10 mouse cellular contexts compared by ENCODE assay signal in genomic region chr3:153905251-153906135, GRCm38 (mm10). TPM values are rescaled to one million over a fixed set of nuclear protein-coding genes. Genes with fewer than 3 reads are reported as not detected.
DNase-seq lines count a peak whose midpoint lies in the region; ATAC-seq and TF ChIP-seq lines count a peak whose summit lies in the region.
"Had no signal": no experiment of that assay in that cellular context is flagged by ENCODE, and none has a peak within 500 bp of the region (broad histone marks: within the 10 kb centered on the region; RNA-seq: fewer than 3 reads in every experiment).

No protein-coding gene starts in this region.

- WGBS in hindbrain, postnatal 0 days, result 84% methylated on average over 49 of the region's 49 CpGs
- 88% methylated on average over 49 of the region's 49 CpGs for WGBS in midbrain, embryonic 13.5 days

- H3K27ac ChIP-seq in hindbrain, postnatal 0 days, result no peak overlapping the region
- H3K27ac ChIP-seq in midbrain, embryonic 13.5 days, result no peak overlapping the region
- H3K27ac ChIP-seq: embryonic facial prominence, embryonic 15.5 days; macrophage had no signal

- peaks cover 52% of the 10 kb centered on the region for H3K4me1 ChIP-seq in G1E (ENCODE audit: insufficient read depth, low read depth, low read length)
- H3K4me1 ChIP-seq in hindbrain, postnatal 0 days (ENCODE audit: insufficient read depth, low read length), result peaks cover 4% of the 10 kb centered on the region
- H3K4me1 ChIP-seq in midbrain, embryonic 13.5 days (replicated peaks), result peaks cover 29% of the 10 kb centered on the region

- peaks cover 62% of the 10 kb centered on the region for H3K36me3 ChIP-seq in G1E (replicated peaks)
- peaks cover 45% of the 10 kb centered on the region for H3K36me3 ChIP-seq in hindbrain, postnatal 0 days (ENCODE audit: insufficient read depth, low read length)
- H3K36me3 ChIP-seq in midbrain, embryonic 13.5 days, result peaks cover 68% of the 10 kb centered on the region

- no peak for TF ChIP-seq CTCF in G1E (IDR thresholded peaks at IDR 0.05; ENCODE audit: low read depth, low read length)
- no peak for TF ChIP-seq CTCF in hindbrain, postnatal 0 days (IDR thresholded peaks at IDR 0.05; ENCODE audit: low read depth)

- peak; percentile 48 for DNase-seq in embryo, embryonic 9.5 days (ENCODE audit: extremely low spot score)
- DNase-seq in embryo, embryonic 10.5 days (ENCODE audit: low spot score), result no peak
- peak; percentile 24 for DNase-seq in G1E (ENCODE audit: low spot score)
- no peak for DNase-seq in hindbrain, postnatal 0 days (ENCODE audit: low spot score)
- DNase-seq in cerebellum, adult 8-10 months, result no peak
- no peak for DNase-seq in frontal cortex, postnatal 10 days (ENCODE audit: low spot score in 2 of 2)

- H3K9me3 ChIP-seq in G1E (replicated peaks), result no peaks in the 10 kb centered on the region
- H3K9me3 ChIP-seq in hindbrain, postnatal 0 days (ENCODE audit: low read length), result no peaks in the 10 kb centered on the region
- H3K9me3 ChIP-seq in midbrain, embryonic 13.5 days, result no peaks in the 10 kb centered on the region
- H3K9me3 ChIP-seq: embryonic facial prominence, embryonic 15.5 days had no signal

- H3K9ac ChIP-seq in hindbrain, postnatal 0 days (replicated peaks; ENCODE audit: low read length), result no peak overlapping the region
- H3K9ac ChIP-seq in midbrain, embryonic 13.5 days (replicated peaks), result no peak overlapping the region
- H3K9ac ChIP-seq: embryonic facial prominence, embryonic 15.5 days had no signal

- ATAC-seq in G1E (ENCODE audit: extremely low read depth, insufficient number of reproducible peaks, low FRiP score, poor library complexity, severe bottlenecking), result no peak
- peak; percentile 43; the same call in 1 of the 2 replicates for ATAC-seq in hindbrain, postnatal 0 days
- ATAC-seq in midbrain, embryonic 13.5 days, result peak; percentile 48
- ATAC-seq in monocyte, adult 5-6 weeks (replicated peaks; ENCODE audit: insufficient number of reproducible peaks, low FRiP score, low TSS enrichment, poor library complexity, severe bottlenecking), result no peak; the same call in 1 of the 2 replicates

- no peak overlapping the region for H3K4me2 ChIP-seq in hindbrain, postnatal 0 days (ENCODE audit: low read depth, low read length)
- H3K4me2 ChIP-seq in midbrain, embryonic 13.5 days (replicated peaks), result no peak overlapping the region
- H3K4me2 ChIP-seq: embryonic facial prominence, embryonic 15.5 days had no signal

- peaks cover 4% of the 10 kb centered on the region; the same call in 1 of the 2 replicates for H3K27me3 ChIP-seq in G1E (ENCODE audit: insufficient read depth, low read length)
- H3K27me3 ChIP-seq in hindbrain, postnatal 0 days (ENCODE audit: insufficient read depth, low read length), result no peaks in the 10 kb centered on the region
- no peaks in the 10 kb centered on the region for H3K27me3 ChIP-seq in midbrain, embryonic 13.5 days
- H3K27me3 ChIP-seq: embryonic facial prominence, embryonic 15.5 days had no signal

- H3K4me3 ChIP-seq in G1E (ENCODE audit: low read depth, low read length), result peak overlapping the region; percentile 54; the same call in 1 of the 2 replicates
- no peak overlapping the region for H3K4me3 ChIP-seq in hindbrain, postnatal 0 days (ENCODE audit: low read length)
- no peak overlapping the region for H3K4me3 ChIP-seq in midbrain, embryonic 13.5 days (replicated peaks)
- H3K4me3 ChIP-seq: embryonic facial prominence, embryonic 15.5 days had no signal

RNA-seq across cellular contexts. Expression of gene Msh4, which starts 0.4 kb away (rescaled TPM):
- 0.19 and 0.45 TPM in 2 replicates for total RNA-seq in G1E (2014; fragmentation: Nextera tagmentation)
- 0.46 and 0.49 TPM in 2 replicates for total RNA-seq in G1E (2017)
- polyA plus RNA-seq in G1E (2012), result not detected in 2 replicates
- total RNA-seq in hindbrain, postnatal 0 days (2014; rRNA removed), result 0.40 and 0.68 TPM in 2 replicates
- 0.13 and 0.19 TPM in 2 replicates for polyA plus RNA-seq in hindbrain, postnatal 0 days (2015; fragmentation: Nextera tagmentation; extraction: Ambion mirVana)
- 0.13 and 0.14 TPM in 2 replicates for polyA plus RNA-seq in midbrain, embryonic 13.5 days (2015; fragmentation: Nextera tagmentation; extraction: Ambion mirVana)
- 0.19 TPM in 1 of 3 replicates, not detected in the others for total RNA-seq in monocyte, adult 5-6 weeks (2017)
- polyA plus RNA-seq: macrophage had no signal

RNA-seq across cellular contexts. Expression of gene Rabggtb, which starts 7.3 kb away (rescaled TPM):
- total RNA-seq in G1E (2014; fragmentation: Nextera tagmentation) (147 and 179 TPM in 2 replicates), G1E (2017) (227 and 242 TPM in 2 replicates)
- polyA plus RNA-seq in G1E (2012), result 26.7 and 30.3 TPM in 2 replicates
- total RNA-seq in hindbrain, postnatal 0 days (2014; rRNA removed), result 60.9 and 68.5 TPM in 2 replicates
- polyA plus RNA-seq in hindbrain, postnatal 0 days (2015; fragmentation: Nextera tagmentation; extraction: Ambion mirVana), result 62.5 and 63.3 TPM in 2 replicates
- 42.4 and 47.2 TPM in 2 replicates for polyA plus RNA-seq in midbrain, embryonic 13.5 days (2015; fragmentation: Nextera tagmentation; extraction: Ambion mirVana)
- total RNA-seq in monocyte, adult 5-6 weeks (2017), result 66.2 to 71.0 TPM (median 70.0 TPM) in 3 replicates

RNA-seq across cellular contexts. Expression of gene Acadm, which starts 38.9 kb away (rescaled TPM):
- 89.2 and 89.9 TPM in 2 replicates for total RNA-seq in G1E (2014; fragmentation: Nextera tagmentation)
- total RNA-seq in G1E (2017), result 212 and 260 TPM in 2 replicates
- 6.4 and 8.3 TPM in 2 replicates for polyA plus RNA-seq in G1E (2012)
- total RNA-seq in hindbrain, postnatal 0 days (2014; rRNA removed), result 42.1 and 92.6 TPM in 2 replicates
- polyA plus RNA-seq in hindbrain, postnatal 0 days (2015; fragmentation: Nextera tagmentation; extraction: Ambion mirVana), result 67.9 and 71.9 TPM in 2 replicates
- 50.6 and 53.7 TPM in 2 replicates for polyA plus RNA-seq in midbrain, embryonic 13.5 days (2015; fragmentation: Nextera tagmentation; extraction: Ambion mirVana)
- total RNA-seq in monocyte, adult 5-6 weeks (2017), result 105 to 153 TPM (median 144 TPM) in 3 replicates

Comparison
In these comparisons a context has a peak if more than half of its experiments do, and no peak if none do; other contexts are left out.
1. DNase-seq: peak in embryo, embryonic 9.5 days (single experiment) and G1E (single experiment); none in embryo, embryonic 10.5 days (single experiment), hindbrain, postnatal 0 days (single experiment), cerebellum, adult 8-10 months (single experiment) and frontal cortex, postnatal 10 days (0 of 2).
2. ATAC-seq: peak in hindbrain, postnatal 0 days (single experiment) and midbrain, embryonic 13.5 days (single experiment); none in G1E (single experiment) and monocyte, adult 5-6 weeks (single experiment).